Mouse (Mus musculus): ENCODE data around the gene Peli2.

- TF ChIP-seq MAFK (IDR thresholded peaks at IDR 0.05; ENCODE audit: insufficient read depth, low read depth, low read length) (no peak), ZC3H11A (IDR thresholded peaks at IDR 0.05; ENCODE audit: borderline replicate concordance, low read depth, low read length) (no peak), ZNF384 (IDR thresholded peaks at IDR 0.05; ENCODE audit: low read depth, low read length) (no peak), HCFC1 (IDR thresholded peaks at IDR 0.05; ENCODE audit: borderline replicate concordance, insufficient read depth, low read length) (no peak)
Measured at GRCm38 (mm10) chr14:48157835-48158234, 37.2 kb downstream of the Peli2 start.

Measured in ES-E14 (cell line).